11 mouse cellular contexts compared by ENCODE assay signal in genomic region chr2:163699078-163699780, GRCm38 (mm10). TPM values are rescaled to one million over a fixed set of nuclear protein-coding genes. Genes with fewer than 3 reads are reported as not detected.
DNase-seq lines count a peak whose midpoint lies in the region; ATAC-seq and TF ChIP-seq lines count a peak whose summit lies in the region.
"Had no signal": no experiment of that assay in that cellular context is flagged by ENCODE, and none has a peak within 500 bp of the region (broad histone marks: within the 10 kb centered on the region; RNA-seq: fewer than 3 reads in every experiment).

No protein-coding gene starts in this region.

- no peak overlapping the region for H3K4me2 ChIP-seq in liver, embryonic 15.5 days

- H3K9ac ChIP-seq in liver, embryonic 15.5 days: peak overlapping the region; percentile 12; the same call in 1 of the 2 replicates

- H3K27ac ChIP-seq in left cerebral cortex, adult 2 months: peak overlapping the region; percentile 13
- H3K27ac ChIP-seq in liver, embryonic 15.5 days (replicated peaks): no peak overlapping the region

- intact Hi-C loops in heart, postnatal 25 days (cut with DNase I): loop anchor here (5.0 kb wide), 1 partner anchor 37 kb away; no protein-coding TSS in a partner anchor
- intact Hi-C loops in left cerebral cortex, adult 2 months (cut with DNase I): no loop called here
- intact Hi-C loops in left cerebral cortex, postnatal 4 days (cut with DNase I): loop anchor here (5.0 kb wide), 1 partner anchor 37 kb away; no protein-coding TSS in a partner anchor

- H3K4me1 ChIP-seq in liver, embryonic 15.5 days (replicated peaks): peaks cover 78% of the 10 kb centered on the region

- H3K9me3 ChIP-seq in liver, embryonic 15.5 days (replicated peaks): no peaks in the 10 kb centered on the region

- DNase-seq in heart, adult 11 months: peak; percentile 94
- DNase-seq in heart, postnatal 25 days (ENCODE audit: low spot score): no peak
- no peak for DNase-seq in left cerebral cortex, adult 2 months (ENCODE audit: extremely low spot score in 1 of 2, low spot score in 2 of 2)
- no peak for DNase-seq in left cerebral cortex, postnatal 4 days
- peak; percentile 67 for DNase-seq in brain, adult 2 months (ENCODE audit: low read depth, low spot score)
- no peak for DNase-seq in right cerebral cortex, postnatal 4 days
- DNase-seq in adrenal gland, postnatal 10 days: no peak
- DNase-seq: adrenal gland, postnatal 25 days; gastrocnemius, postnatal 10 days; lung, postnatal 36 days had no signal

- no peak overlapping the region for H3K4me3 ChIP-seq in left cerebral cortex, adult 2 months
- no peak overlapping the region for H3K4me3 ChIP-seq in liver, embryonic 15.5 days (replicated peaks)

- peak; percentile 60 for ATAC-seq in liver, embryonic 15.5 days (ENCODE audit: insufficient read depth)

- TF ChIP-seq CTCF in left cerebral cortex, adult 2 months (IDR thresholded peaks at IDR 0.05): no peak; the same call in 1 of the 2 replicates

- no peaks in the 10 kb centered on the region for H3K27me3 ChIP-seq in liver, embryonic 15.5 days

- peaks cover 6% of the 10 kb centered on the region; the same call in 1 of the 2 replicates for H3K36me3 ChIP-seq in liver, embryonic 15.5 days (replicated peaks)

- 52% methylated on average over 11 of the region's 11 CpGs for whole genome bisulfite sequencing in liver, embryonic 15.5 days (ENCODE audit: insufficient replicate concordance)

RNA-seq across cellular contexts. Expression of gene Pkig, which starts 41.0 kb away (rescaled TPM):
- 100 to 1,000 TPM; 211 to 235 TPM for total RNA-seq in heart, postnatal 25 days (2021)
- total RNA-seq in left cerebral cortex, adult 2 months (2021): 100 to 1,000 TPM; 126 to 129 TPM
- 10 to 100 TPM; 83.4 to 91.6 TPM for total RNA-seq in left cerebral cortex, postnatal 4 days (2021)
- 93.3 and 95.5 TPM in 2 replicates for polyA plus RNA-seq in liver, embryonic 15.5 days (2015; fragmentation: Nextera tagmentation; extraction: Ambion mirVana)
- 10 to 100 TPM; 46.9 to 60.8 TPM for total RNA-seq in adrenal gland, postnatal 10 days (2021)

RNA-seq across cellular contexts. Expression of gene Ada, which starts 50.8 kb away (rescaled TPM):
- under 1 TPM; 0.39 to 0.68 TPM for total RNA-seq in heart, postnatal 25 days (2021)
- under 1 TPM; 0.79 to 0.93 TPM for total RNA-seq in left cerebral cortex, adult 2 months (2021)
- 1 to 10 TPM; 5.0 to 5.9 TPM for total RNA-seq in left cerebral cortex, postnatal 4 days (2021)
- 3.5 TPM in 2 replicates for polyA plus RNA-seq in liver, embryonic 15.5 days (2015; fragmentation: Nextera tagmentation; extraction: Ambion mirVana)
- total RNA-seq in adrenal gland, postnatal 10 days (2021): 1 to 10 TPM; 3.8 to 4.0 TPM

RNA-seq across cellular contexts. Expression of gene Serinc3, which starts 54.3 kb away (rescaled TPM):
- 100 to 1,000 TPM; 291 to 357 TPM for total RNA-seq in heart, postnatal 25 days (2021)
- total RNA-seq in left cerebral cortex, adult 2 months (2021): 100 to 1,000 TPM; 213 to 234 TPM
- total RNA-seq in left cerebral cortex, postnatal 4 days (2021): 100 to 1,000 TPM; 138 to 139 TPM
- polyA plus RNA-seq in liver, embryonic 15.5 days (2015; fragmentation: Nextera tagmentation; extraction: Ambion mirVana): 126 and 129 TPM in 2 replicates
- 100 to 1,000 TPM; 350 to 392 TPM for total RNA-seq in adrenal gland, postnatal 10 days (2021)

Comparison
In these comparisons a context has a peak if more than half of its experiments do, and no peak if none do; other contexts are left out.
1. DNase-seq: peak in heart, adult 11 months (single experiment) and brain, adult 2 months (single experiment); none in heart, postnatal 25 days (single experiment), left cerebral cortex, adult 2 months (0 of 2), left cerebral cortex, postnatal 4 days (single experiment), right cerebral cortex, postnatal 4 days (single experiment) and adrenal gland, postnatal 10 days (single experiment).